Mouse (Mus musculus): ENCODE data around the gene Rnf224. TPM values are rescaled to one million over a fixed set of nuclear protein-coding genes. Genes with fewer than 3 reads are reported as not detected.

Rnf224 gene
- not detected in 2 replicates for polyA plus RNA-seq (2016; fragmentation: Nextera tagmentation; extraction: Ambion mirVana)

DNA sequence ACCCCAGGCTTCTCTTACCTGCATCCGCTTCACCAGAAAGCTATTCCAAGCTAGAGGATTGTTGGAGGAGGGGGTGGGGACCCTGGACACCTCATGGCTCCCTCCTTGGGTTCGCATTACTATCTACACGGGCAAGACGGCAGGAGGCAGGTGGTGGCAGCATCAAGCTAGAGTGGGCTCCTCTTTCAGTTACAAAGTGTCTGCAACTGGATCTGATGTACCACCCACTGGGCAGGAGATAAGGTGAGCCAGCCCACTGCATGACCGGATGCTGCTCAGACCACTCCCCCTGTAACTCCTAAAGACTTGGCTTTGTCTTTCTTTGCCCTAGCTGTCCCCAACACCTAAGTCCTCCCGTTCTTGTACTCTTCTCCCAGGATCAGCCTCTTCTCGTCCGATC lies at the start of gene Rnf224:
Rnf224 (minus strand) TSS at position 174 of the 400 bp plus-strand sequence.
- no peak within 1 kb of the TSS for H3K9ac ChIP-seq
- H3K27me3 ChIP-seq: peaks cover 55% of the 10 kb centered on the region
- ATAC-seq (ENCODE audit: low FRiP score): no peak
- H3K4me3 ChIP-seq (replicated peaks): no peak within 1 kb of the TSS
- no peaks in the 10 kb centered on the region for H3K36me3 ChIP-seq (replicated peaks)
- H3K9me3 ChIP-seq: no peaks in the 10 kb centered on the region
- no peak within 1 kb of the TSS for H3K4me2 ChIP-seq
- no peak within 1 kb of the TSS for H3K27ac ChIP-seq
- peaks cover 15% of the 10 kb centered on the region for H3K4me1 ChIP-seq
- 42% methylated on average over 8 of the region's 8 CpGs for WGBS

DNA sequence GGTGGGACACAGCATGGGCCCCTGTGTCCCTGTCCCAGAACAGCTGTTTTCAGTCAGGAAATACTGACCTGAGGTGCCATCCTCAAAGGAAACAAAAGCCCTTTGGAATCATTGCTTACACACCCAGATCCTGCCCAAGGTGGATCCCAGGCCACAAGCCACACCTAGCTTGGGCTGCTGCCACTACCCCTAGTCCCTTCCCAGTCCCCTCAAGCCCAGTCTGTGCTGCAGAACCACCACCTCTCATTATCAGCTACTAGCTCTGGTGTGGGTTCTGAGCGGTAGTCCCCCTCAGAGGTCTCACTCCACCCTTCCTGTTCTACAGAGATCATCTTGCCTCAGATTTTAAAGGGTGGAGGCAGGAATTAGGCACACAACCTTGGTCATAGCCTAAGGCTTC lies 49.7 kb upstream of the Rnf224 start:
- 92% methylated on average over 1 of the region's 1 CpGs for WGBS
- no peak overlapping the region for H3K4me2 ChIP-seq
- ATAC-seq (ENCODE audit: low FRiP score): no peak
- no peak overlapping the region for H3K27ac ChIP-seq
- H3K27me3 ChIP-seq: peaks cover 48% of the 10 kb centered on the region
- H3K4me3 ChIP-seq (replicated peaks): no peak overlapping the region
- H3K9me3 ChIP-seq: no peaks in the 10 kb centered on the region
- 0 out of 2 replicates have a peak, but pooled peaks cover 12% of the 10 kb centered on the region for H3K4me1 ChIP-seq
- H3K36me3 ChIP-seq (replicated peaks): peaks cover 51% of the 10 kb centered on the region
- no peak overlapping the region for H3K9ac ChIP-seq

DNA sequence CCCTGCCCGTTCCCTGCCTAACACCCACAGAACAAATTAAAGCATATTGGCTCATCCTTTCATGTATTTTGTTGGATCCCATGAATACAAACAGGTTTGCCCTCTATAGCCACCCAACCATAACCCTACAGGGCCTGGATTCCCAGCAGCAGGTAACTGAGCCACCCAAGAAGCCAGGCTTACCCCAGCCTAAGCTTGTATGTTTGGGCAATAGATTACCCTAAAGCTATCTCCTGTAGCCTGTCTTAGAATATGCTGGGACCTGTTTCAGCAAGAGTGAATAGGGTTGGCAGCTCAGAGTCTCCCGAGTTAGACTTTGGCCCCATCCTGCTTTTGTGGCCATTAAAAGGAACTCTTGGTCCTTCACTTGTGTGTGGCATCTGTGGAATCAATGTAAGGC lies 49.0 kb upstream of the Rnf224 start:
- 0 out of 2 replicates have a peak, but pooled peaks cover 8% of the 10 kb centered on the region for H3K4me1 ChIP-seq
- no peak overlapping the region for H3K4me2 ChIP-seq
- no peak for ATAC-seq (ENCODE audit: low FRiP score)
- 92% methylated on average over 2 of the region's 2 CpGs for WGBS
- H3K4me3 ChIP-seq (replicated peaks): no peak overlapping the region
- no peak overlapping the region for H3K27ac ChIP-seq
- H3K36me3 ChIP-seq (replicated peaks): peaks cover 59% of the 10 kb centered on the region
- H3K9me3 ChIP-seq: no peaks in the 10 kb centered on the region
- H3K9ac ChIP-seq: no peak overlapping the region
- H3K27me3 ChIP-seq: peaks cover 40% of the 10 kb centered on the region

DNA sequence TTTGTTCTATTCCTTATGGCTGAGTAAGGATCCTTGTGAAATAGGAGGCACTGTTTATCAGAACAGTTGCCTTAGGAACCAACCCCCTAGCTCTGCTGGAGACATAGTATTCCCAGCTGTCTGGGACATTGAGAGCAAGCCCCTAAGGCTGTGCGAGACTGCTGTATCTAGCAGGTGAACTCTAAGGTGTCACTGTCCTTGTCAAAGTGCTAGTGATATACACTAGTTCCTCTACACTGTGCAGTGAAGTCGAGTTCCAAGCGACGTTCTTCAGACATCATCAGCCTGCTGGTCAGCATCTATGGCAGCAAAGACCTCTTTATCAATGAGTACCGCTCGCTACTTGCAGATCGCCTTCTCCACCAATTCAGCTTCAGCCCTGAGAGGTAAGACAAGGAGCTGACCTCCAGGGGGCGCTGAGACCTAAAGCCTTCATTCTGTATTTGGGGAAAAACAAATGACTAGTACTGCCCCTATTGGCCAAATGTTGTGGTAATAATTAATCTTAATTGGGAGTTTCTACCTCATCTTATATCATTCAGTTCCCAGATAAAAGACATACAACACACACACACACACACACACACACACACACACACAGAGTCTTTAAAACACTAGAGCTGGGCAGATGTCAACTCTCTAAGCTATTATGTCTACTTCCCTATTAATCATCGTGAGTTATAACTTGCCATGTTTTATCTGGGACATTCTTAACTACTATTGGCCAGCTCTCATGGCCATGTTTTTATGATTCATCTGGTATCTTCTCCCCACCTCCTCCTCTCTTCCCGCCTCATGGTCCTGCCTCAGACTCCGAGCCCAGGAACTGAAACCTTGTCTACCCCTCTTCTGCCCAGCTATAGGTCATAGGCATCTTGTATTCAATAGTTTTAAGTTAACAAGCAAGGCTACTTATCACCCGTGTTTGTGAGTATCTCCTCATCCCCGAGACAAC lies 42.6 kb upstream of the Rnf224 start:
- 0 out of 2 replicates have a peak, but pooled peaks have one; percentile 44 for ATAC-seq (ENCODE audit: low FRiP score)
- peaks cover 96% of the 10 kb centered on the region for H3K36me3 ChIP-seq (replicated peaks)
- 58% methylated on average over 13 of the region's 13 CpGs for WGBS
- no peak overlapping the region for H3K4me3 ChIP-seq (replicated peaks)
- H3K9ac ChIP-seq: no peak overlapping the region
- H3K27me3 ChIP-seq: no peaks in the 10 kb centered on the region
- peaks cover under 1% of the 10 kb centered on the region; the same call in 1 of the 2 replicates for H3K4me1 ChIP-seq
- H3K9me3 ChIP-seq: no peaks in the 10 kb centered on the region
- no peak overlapping the region for H3K4me2 ChIP-seq
- H3K27ac ChIP-seq: no peak overlapping the region

DNA sequence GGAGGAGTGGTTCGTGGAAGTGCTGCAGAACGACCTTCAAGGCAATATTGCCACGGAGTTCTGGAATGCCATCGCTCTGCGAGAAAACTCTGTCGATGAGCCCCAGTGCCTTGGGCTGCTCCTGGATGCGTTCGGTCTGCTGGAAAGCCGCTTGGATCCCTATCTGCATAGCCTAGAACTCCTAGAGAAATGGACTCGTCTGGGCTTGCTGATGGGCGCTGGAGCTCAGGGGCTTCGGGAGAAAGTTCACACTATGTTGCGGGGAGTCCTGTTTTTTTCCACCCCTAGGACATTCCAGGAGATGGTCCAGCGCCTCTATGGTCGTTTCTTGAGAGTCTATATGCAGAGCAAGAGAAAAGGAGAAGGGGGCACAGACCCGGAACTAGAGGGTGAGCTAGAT lies 36.4 kb upstream of the Rnf224 start:
- peaks cover 29% of the 10 kb centered on the region for H3K4me1 ChIP-seq
- H3K4me3 ChIP-seq (replicated peaks): peak overlapping the region; percentile 73
- ATAC-seq (ENCODE audit: low FRiP score): no peak
- peak overlapping the region; percentile 93 for H3K4me2 ChIP-seq
- H3K27me3 ChIP-seq: no peaks in the 10 kb centered on the region
- H3K9me3 ChIP-seq: no peaks in the 10 kb centered on the region
- WGBS: 39% methylated on average over 16 of the region's 16 CpGs
- H3K27ac ChIP-seq: no peak overlapping the region
- peak overlapping the region; percentile 90 for H3K9ac ChIP-seq
- peaks cover 76% of the 10 kb centered on the region for H3K36me3 ChIP-seq (replicated peaks)

DNA sequence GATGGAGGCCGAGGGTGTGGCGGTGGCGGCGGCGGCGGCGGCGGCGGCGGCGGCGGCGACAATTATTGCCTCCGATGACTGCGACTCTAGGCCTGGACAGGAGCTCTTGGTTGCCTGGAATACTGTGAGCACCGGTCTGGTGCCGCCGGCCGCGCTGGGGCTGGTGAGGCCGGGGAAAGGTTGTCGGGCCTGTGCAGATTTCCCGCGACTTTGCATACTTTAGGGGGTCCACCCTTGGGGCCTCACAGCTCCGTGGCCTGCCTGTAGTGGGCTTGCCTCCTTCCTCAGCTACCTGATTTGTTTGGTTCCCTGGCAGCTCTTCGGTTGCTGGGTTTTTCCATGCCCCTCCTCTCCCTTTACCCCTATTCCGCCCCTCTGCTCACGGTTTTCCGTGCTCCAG lies 35.9 kb upstream of the Rnf224 start:
- Histone ChIP-seq H3K27ac (no peak overlapping the region), H3K4me2 (peak overlapping the region; percentile 93), H3K4me3 (replicated peaks) (peak overlapping the region; percentile 73), H3K9ac (peak overlapping the region; percentile 90), H3K27me3 (no peaks in the 10 kb centered on the region), H3K9me3 (no peaks in the 10 kb centered on the region), H3K36me3 (replicated peaks) (peaks cover 76% of the 10 kb centered on the region), H3K4me1 (peaks cover 30% of the 10 kb centered on the region)
- WGBS: 1% methylated on average over 29 of the region's 29 CpGs
- peak; percentile 68; the same call in 1 of the 2 replicates for ATAC-seq (ENCODE audit: low FRiP score)

DNA sequence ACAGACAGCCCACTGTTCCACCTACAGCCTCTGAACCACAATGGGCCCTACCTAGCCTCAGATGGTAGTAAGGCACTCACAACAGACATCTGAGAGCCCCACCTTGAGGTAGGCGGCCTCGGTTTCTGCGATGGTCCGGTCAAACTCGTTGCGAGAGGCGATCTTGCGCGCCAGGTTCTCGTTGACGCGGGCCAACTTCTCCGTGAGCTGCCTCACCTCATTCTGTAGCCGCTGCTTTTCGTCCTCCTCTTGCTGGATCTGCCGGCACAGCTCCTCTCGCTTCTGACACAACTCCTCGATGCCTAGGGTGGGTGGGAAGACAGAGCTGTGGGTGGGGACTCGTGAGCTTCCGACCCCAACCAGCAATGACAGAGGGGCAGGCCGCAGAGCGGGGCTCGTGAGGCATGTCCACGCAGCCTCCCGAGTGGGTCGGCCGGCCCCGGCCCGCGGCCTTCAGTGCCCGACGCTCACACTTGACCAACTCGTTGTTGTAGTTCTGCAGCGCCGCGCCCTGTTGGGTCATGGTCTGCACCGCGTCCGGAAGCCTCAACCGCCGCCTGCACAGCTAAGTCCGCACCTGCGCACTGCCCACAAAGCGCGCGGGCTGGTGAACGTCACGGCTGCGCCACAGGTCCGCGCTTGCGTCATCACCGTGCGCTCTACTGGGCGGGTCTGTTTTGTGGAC lies 35.4 kb upstream of the Rnf224 start, which contains the start of the genes Ssna1 and Anapc2:
Ssna1 (minus strand) TSS at position 612 of the 685 bp plus-strand sequence.
Anapc2 (plus strand) TSS at position 652 of the 685 bp plus-strand sequence.
- peaks cover 35% of the 10 kb centered on the region for H3K4me1 ChIP-seq

DNA sequence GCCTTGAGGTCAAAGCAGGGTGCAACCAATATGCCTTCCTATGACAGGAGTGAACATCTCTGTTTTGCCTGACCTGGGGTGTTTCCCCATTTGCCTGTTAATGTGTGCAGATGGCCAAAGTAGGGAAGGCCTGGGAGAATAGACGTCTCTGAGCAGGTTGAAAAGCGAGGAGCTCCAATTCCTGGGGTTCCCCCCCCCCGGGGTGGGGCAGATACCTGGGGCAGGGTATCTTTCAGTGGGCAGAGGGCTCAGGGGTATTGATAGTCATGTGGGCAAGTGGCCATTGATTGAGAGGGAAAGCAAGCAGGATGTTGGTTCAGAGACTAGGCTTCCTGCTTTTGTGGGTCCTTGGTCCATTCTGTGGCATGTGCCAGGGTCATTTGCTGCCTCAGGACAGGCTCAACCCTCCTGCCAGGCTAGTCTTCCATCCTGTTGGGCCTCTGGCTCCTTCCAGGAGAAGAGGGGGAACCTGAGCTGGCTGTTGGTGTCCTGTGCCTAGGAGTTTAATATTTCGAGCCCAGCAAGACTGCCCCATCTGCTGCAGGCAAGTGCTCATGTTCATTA lies 31.2 kb upstream of the Rnf224 start:
- H3K27me3 ChIP-seq: peaks cover 23% of the 10 kb centered on the region
- no peaks in the 10 kb centered on the region for H3K9me3 ChIP-seq
- no peak overlapping the region for H3K4me2 ChIP-seq
- peaks cover 34% of the 10 kb centered on the region for H3K36me3 ChIP-seq (replicated peaks)
- peaks cover 59% of the 10 kb centered on the region for H3K4me1 ChIP-seq
- 80% methylated on average over 4 of the region's 4 CpGs for WGBS
- H3K4me3 ChIP-seq (replicated peaks): no peak overlapping the region
- no peak overlapping the region for H3K27ac ChIP-seq
- H3K9ac ChIP-seq: no peak overlapping the region
- no peak for ATAC-seq (ENCODE audit: low FRiP score)

More for the DNA sequence above, 35.4 kb upstream of the Rnf224 start, which contains the start of the genes Ssna1 and Anapc2:
- Histone ChIP-seq H3K27me3 (no peaks in the 10 kb centered on the region), H3K27ac (peak within 1 kb of the TSS; percentile 80), H3K9ac (peak within 1 kb of the TSS; percentile 90), H3K4me3 (replicated peaks) (peak within 1 kb of the TSS; percentile 73), H3K9me3 (no peaks in the 10 kb centered on the region), H3K4me2 (peak within 1 kb of the TSS; percentile 93), H3K36me3 (replicated peaks) (peaks cover 70% of the 10 kb centered on the region)
- WGBS: under 1% methylated on average over 52 of the region's 55 CpGs
- ATAC-seq (ENCODE audit: low FRiP score): peak; percentile 98

DNA sequence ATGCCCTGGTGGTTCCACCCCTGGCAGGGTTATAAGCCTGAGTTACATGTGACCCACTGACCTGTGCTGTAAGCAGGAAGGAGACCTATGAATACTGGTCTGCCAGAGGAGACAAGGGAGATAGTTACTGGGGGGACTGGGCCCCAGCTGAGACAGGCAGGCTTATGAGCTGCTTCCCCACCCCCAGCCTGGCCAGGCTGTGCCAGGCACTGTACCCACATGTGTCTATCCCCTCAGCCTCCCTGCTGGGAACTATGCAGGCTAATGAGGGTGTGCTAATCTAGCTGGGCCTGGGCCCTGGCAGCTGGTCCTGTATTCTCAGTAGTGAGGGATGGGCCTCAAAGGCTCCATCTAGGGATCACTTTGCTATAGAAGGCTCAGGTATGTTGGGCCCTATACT lies 30.7 kb upstream of the Rnf224 start:
- H3K36me3 ChIP-seq (replicated peaks): peaks cover 34% of the 10 kb centered on the region
- H3K27ac ChIP-seq: 0 out of 2 replicates have a peak overlapping the region, but pooled peaks have one; percentile 19
- H3K9me3 ChIP-seq: no peaks in the 10 kb centered on the region
- no peak for ATAC-seq (ENCODE audit: low FRiP score)
- H3K9ac ChIP-seq: no peak overlapping the region
- H3K4me2 ChIP-seq: no peak overlapping the region
- no peak overlapping the region for H3K4me3 ChIP-seq (replicated peaks)
- peaks cover 59% of the 10 kb centered on the region for H3K4me1 ChIP-seq
- H3K27me3 ChIP-seq: peaks cover 24% of the 10 kb centered on the region

DNA sequence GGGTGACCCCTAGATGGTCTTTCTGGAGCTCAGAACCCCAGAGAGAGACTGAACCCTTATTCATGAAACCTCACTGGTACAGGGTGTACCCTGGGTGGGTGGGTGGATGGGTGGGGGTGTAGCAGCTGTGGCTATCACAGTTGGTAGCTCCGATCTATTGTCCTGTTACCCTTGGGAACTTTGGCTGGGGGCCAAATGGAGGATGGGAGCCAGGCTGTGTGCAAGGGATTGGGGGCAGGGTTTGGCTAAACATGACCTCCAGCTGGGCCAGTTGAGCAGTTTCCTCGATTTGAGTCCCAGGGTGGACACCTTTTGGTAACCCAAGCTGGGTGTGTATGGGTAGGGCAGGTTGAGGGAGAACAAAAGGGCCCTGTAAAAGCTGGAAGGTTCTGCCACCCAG lies 30.1 kb upstream of the Rnf224 start:
- H3K27ac ChIP-seq: 0 out of 2 replicates have a peak overlapping the region, but pooled peaks have one; percentile 19
- peaks cover 62% of the 10 kb centered on the region for H3K4me1 ChIP-seq
- H3K36me3 ChIP-seq (replicated peaks): peaks cover 34% of the 10 kb centered on the region
- H3K9ac ChIP-seq: no peak overlapping the region
- 64% methylated on average over 2 of the region's 2 CpGs for WGBS
- H3K4me2 ChIP-seq: 0 out of 2 replicates have a peak overlapping the region, but pooled peaks have one; percentile 13
- H3K27me3 ChIP-seq: peaks cover 24% of the 10 kb centered on the region
- no peak for ATAC-seq (ENCODE audit: low FRiP score)
- no peak overlapping the region for H3K4me3 ChIP-seq (replicated peaks)
- H3K9me3 ChIP-seq: no peaks in the 10 kb centered on the region

DNA sequence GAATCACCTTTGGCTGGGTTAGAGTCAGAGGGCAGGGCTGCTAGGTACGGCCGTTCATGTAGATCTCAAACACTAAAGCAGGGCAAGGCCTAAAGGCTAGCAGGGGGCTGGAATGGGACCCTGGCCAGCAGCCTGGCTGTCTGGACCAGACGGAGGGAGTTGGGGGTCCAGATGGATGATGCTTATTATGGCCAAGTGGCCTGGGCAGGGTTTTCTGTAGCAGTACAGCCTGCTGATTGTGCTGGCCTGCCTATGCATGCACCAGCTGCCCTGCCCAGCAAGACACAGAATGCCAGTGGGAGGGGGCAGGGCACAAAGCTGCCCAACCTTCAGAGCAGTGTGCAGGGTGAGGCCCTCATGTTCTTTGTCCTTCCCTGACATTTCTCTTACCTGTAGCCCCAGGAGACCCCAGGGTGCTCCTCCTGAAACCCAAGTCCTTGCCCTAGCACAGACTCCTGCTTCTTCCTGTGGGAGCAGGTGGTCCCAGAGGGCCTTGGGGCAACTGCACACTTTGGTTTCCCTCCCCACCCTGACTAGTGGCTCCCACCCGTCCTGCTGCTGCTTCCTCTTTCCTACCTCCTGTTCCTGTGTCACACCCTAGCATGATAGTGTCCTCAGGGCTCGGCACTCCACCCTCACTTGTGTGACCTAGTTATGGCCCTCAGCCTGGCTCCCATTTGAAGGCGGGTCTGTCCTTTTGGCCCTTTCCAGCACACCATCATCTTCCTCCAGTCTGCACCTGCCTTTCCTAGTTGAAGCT lies 29.5 kb upstream of the Rnf224 start:
- Histone ChIP-seq H3K4me3 (replicated peaks) (no peak overlapping the region), H3K4me1 (peaks cover 56% of the 10 kb centered on the region), H3K9ac (0 out of 2 replicates have a peak overlapping the region, but pooled peaks have one; percentile 25), H3K27ac (no peak overlapping the region), H3K9me3 (no peaks in the 10 kb centered on the region), H3K27me3 (peaks cover 24% of the 10 kb centered on the region), H3K4me2 (peak overlapping the region; percentile 13; the same call in 1 of the 2 replicates), H3K36me3 (replicated peaks) (peaks cover 33% of the 10 kb centered on the region)
- ATAC-seq (ENCODE audit: low FRiP score): no peak
- 75% methylated on average over 6 of the region's 6 CpGs for WGBS

All from forebrain, embryonic 12.5 days (tissue).